Mouse (Mus musculus): ENCODE data around the gene Smad1.
"Not testable (repeated sequence)": the region's sequence is repeated elsewhere in the genome, so short reads cannot be mapped to it uniquely, and the experiment has no call there.

Smad1 gene

DNA sequence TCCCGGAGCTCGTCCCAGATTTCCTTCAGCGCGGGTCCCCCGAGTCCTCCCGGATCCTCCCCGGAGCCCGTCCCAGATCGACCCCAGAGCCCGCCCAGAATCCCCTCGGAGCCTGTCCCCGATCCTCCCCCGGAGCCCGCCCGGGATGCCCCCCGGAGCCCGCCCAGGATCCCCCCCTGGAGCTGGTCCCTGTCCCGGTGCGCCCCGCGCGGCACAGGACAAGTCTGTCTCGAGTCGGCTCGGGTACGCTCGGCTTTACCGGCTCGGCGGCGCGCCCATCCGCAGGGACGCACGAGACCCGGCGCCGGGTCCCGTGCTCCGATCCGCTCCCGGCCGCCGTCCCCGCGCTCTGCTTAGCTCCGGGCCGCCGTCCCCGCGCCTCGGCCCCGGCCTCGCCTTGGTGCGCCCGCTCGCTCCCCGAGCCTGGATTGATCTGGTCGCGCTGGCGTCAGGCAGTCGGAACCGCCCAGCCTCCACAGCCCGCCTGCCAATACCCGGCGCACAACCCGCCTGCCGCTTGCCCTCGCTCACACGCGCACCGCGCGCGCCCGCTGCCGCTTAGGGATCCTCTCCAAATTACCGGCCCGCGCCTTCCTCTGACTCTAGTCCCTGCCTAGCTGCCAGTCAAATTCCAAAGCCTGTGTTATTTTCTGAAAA, at the start of gene Smad1:
TSS of gene Smad1 (minus strand) at position 525 of the 657 bp plus-strand sequence.
- CTCF ChIA-PET = interaction anchor here in 3 of 4 experiments (0.6 to 0.8 kb wide), 5 partner anchors 12 to 500 kb away, joined by 3 to 8 read pairs (median 4); no protein-coding TSS in a partner anchor
- POLR2A ChIA-PET = interaction anchor here (0.5 to 2.3 kb wide), 26 partner anchors 10 to 1973 kb away, joined by 3 to 22 read pairs (median 4); partner anchors contain the start of genes Mmaa (in 2 of the 4) and Pou4f2 (in 1 of the 4)

DNA sequence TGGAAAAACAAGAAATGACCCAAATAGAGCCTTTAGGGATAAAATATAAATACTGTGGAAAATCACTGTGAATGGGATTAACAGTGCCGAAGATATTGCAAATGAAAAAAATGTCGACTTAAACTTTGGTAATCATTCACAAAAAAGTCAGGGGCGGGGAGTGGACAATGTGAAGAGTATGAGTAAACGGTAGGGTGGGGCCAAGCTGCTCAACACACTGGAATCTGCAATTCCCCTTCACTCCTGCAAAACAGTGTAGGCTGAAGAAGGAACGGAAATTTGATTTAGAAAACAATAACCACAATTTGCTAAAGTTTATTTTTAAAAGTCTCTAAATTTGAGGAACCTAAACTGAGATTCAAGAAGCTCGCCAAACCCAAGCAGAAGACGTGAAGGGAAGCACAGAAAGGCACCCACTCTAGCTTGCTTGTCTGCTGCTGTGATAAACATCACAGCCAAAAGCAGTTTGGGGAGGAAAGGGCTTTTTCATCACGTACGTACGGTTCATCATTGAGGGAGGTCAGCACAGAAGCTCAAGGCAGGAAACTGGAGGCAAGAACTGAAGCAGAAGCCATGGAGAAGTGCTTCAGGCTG, 48.0 kb upstream of the Smad1 start:
- POLR2A ChIA-PET = no interaction called here
- CTCF ChIA-PET = no interaction called here

DNA sequence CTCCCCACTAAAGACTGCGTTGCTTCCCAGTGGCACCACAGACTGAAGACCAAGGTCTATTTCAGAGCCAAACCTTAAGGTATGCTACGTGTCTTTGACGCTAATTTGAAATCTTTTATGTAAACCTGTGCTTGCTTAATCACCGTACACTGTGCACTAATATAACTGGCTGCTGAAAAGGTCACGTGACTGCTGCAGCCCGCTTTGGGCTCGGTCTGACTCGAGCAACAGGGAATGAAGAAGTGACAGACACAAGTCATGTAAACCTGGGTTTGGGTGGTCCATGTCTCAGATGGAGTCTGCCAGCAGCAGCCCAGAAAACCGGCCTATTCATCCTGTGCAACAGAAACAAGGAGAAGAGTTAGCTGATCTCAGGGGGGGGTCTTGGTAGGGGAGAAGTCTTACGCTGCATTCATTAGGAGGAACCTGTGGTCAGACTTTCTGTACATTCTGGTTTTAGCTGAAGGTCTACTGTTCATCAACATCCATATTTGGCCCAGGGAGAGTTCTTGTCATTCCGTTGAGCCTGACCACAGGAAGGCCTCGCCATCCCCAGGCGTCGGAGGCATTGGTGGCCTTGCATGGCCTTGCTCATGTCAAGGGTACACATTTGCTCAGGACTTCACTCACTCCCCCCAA, 44.3 kb upstream of the Smad1 start:
- POLR2A ChIA-PET = interaction anchor here in 2 of 4 experiments (0.6 to 1.2 kb wide), 2 partner anchors 36 to 44 kb away, joined by 3 to 4 read pairs; partner anchors contain the start of gene Smad1 (in 1 of the 2)

DNA sequence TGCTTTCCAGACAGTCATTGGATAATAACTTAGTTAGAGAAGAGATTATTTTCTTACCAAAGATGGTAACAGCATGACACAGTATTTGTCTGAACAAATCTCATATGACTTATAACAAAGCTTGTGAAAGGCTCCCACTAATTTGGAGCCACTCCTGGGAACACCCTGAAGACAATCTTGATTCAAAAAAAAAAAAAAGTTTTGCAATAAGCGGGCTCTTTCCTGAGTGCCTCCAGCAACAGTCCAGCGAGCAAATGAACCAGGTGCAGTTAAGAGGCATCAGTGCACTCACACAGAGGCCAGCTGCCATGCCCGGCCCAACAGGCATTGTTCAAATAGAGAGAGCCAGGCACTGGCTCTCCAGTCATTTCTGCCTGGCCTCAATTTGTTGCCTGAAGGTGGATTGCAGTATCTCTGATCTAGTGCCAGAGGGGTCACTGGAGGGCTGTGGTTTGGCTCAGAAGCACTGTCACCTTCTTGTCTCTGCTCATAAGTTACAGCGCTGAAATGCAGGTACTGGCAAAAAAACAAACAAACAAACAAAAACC, 34.7 kb upstream of the Smad1 start:
- CTCF ChIA-PET = no interaction called here
- POLR2A ChIA-PET = no interaction called here

More for the DNA sequence above, 44.3 kb upstream of the Smad1 start:
- CTCF ChIA-PET = interaction anchor here in 1 of 4 experiments (0.6 kb wide), 1 partner anchor 298 kb away, joined by 3 read pairs; no protein-coding TSS in a partner anchor

DNA sequence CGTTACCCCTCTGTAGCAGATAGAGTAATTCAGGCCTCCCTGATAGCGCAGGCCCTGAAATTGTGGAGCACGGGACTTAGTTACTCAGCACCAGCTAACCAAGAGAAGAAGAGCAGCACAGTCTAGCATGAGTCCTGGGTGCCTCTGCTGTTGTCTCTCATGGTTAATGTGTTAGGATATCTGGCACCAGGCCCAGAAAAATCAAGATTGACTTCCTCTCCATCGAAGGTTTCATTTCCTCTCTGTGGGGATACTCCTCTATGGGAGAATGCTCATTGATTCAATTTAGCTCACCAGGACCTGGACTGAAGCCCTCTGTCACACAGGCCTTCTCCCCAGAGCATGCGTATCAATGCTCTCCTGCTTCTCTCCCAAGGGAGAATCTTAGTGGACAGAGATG, 15.6 kb upstream of the Smad1 start:
- ChIA-PET POLR2A (no interaction called here), CTCF (interaction anchor here in 1 of 4 experiments (1.4 kb wide), 1 partner anchor 11 kb away, joined by 3 read pairs; no protein-coding TSS in a partner anchor)

DNA sequence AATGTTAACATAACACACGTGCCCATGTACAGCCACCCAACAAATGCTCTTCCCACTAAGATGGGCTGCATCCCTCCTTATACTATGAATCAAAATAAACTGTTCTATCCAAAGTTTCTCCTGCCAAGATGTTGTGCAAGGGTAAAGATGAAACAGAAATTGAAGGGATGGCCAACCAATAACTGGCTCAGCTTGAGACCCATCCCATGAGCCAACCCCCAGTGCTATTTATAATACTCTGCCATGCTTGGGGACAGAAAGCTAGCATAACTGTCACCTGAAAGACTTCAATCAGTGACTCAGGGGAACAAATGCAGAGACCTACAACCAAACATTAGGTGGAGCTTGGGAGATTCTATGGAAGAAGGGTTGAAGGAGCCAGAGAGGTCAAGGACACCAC, 11.2 kb upstream of the Smad1 start:
- ChIA-PET POLR2A (interaction anchor here in 1 of 4 experiments (0.9 kb wide), 1 partner anchor 12 kb away, joined by 3 read pairs; the partner anchor contains the start of gene Smad1), CTCF (interaction anchor here in 1 of 4 experiments (0.6 kb wide), 1 partner anchor 253 kb away, joined by 4 read pairs; no protein-coding TSS in a partner anchor)

DNA sequence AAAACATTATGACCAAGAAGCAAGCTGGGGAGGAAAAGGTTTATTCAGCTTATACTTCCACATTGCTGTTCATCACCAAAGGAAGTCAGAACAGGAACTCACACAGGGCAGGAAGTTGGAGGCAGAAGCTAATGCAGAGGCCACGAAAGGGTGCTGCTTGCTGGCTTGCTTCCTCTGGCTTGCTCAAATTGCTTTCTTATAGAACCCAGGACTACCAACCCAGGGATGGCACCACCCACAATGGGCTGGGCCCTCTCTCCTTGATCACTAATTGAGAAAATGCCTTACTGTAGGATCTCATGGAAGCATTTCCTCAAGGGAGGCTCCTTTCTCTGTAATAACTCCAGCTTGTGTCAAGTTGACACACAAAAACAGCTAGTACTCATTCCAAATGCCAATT, 8.0 kb upstream of the Smad1 start:
- CTCF ChIA-PET = interaction anchor here in 1 of 4 experiments (0.7 kb wide), 1 partner anchor 37 kb away, joined by 3 read pairs; no protein-coding TSS in a partner anchor
- POLR2A ChIA-PET = not testable (repeated sequence)

DNA sequence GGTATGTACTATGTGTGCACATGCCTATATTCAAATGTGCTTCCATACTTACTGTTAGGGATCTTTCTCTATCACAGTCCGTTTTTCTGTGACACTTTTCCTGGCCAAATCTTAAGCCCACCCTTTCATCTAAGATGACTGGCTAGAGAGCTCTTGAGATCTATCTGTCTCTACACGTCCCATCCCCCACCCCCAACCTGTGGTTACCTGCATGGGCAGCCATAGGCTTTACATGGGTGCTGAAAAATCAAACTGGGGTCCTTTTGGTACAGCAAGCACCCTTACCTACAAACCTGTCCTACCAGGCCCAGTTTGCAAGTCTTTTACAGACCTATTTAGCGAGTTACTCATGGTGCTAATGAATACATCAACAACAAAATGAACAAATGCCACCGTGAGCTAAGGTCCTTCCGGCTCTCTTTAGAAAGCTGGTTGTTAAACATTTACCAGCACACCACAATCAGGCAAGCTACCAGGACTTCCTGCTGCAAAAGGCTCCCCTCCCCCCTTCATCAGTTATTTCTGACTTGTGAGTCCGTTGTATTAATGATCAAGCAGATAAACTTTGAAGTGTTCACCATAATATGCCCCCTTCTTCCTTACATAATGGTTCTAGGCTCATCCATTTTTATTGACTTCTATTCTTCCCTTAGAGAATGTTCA, 5.7 kb upstream of the Smad1 start:
- CTCF ChIA-PET = interaction anchor here in 1 of 4 experiments (0.7 kb wide), 1 partner anchor 708 kb away, joined by 3 read pairs; no protein-coding TSS in a partner anchor
- POLR2A ChIA-PET = interaction anchor here in 1 of 4 experiments (0.6 to 0.7 kb wide), 3 partner anchors 54 to 327 kb away, joined by 3 to 4 read pairs (median 3); no protein-coding TSS in a partner anchor

DNA sequence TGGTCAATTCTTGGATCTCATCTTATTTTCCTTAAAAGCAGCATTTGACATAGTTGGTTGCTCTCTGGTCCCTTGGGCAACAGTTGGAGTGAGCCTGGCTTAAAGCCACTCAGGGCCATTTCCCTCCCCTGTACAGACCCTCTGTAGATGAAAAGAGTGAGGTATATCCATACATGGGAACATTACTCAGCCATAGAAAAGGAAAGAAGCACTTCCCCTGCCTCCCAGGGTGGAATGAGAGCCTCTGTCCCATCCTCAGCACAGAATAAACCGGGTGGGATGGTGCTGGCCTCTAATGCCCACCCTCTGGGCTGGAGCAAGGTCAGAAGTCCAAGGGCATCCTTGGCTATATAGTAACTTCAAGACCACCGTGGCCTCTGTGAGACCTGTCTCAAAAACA, 1.4 kb upstream of the Smad1 start:
- ChIA-PET POLR2A (no interaction called here), CTCF (no interaction called here)

DNA sequence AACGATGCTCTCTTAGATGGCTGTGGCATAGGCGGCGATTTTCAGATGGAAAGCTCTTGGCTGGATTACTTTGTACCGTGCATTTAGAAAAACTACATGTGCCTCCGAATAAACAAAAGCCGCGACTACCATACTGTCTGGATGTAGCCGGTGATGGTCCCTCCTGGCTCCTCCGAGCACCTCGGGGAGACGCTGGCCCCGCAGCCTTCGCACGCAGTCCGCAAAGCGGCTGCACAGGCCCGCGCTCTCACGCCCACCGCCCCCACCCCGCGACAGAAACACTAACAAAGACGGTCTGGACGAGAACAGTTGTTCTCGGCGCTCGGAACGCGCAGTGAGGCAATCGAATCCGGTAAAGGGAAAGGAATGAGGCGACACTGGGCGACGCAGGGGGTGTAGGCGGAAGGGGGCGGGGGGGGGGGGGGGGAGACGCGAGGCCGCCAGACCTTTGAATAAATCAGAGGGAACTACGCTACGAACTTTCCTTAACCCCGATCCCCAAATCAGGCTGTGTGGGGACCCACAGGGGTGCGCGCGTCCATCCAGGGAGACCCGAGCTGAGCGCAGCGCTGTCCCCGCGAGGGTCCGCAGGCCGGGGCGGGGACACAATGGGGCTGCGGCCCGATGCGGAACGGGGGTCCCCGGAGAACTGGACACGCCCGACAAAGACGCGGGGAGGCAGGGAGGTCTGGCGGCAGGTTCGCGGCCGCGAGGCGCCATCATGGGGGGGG, 902 bp downstream of the Smad1 start:
- ChIA-PET CTCF (interaction anchor here in 3 of 4 experiments (0.6 to 0.8 kb wide), 4 partner anchors 11 to 499 kb away, joined by 3 to 7 read pairs (median 4); no protein-coding TSS in a partner anchor), POLR2A (interaction anchor here (0.6 to 2.3 kb wide), 24 partner anchors 9 to 1167 kb away, joined by 3 to 22 read pairs (median 4); partner anchors contain the start of genes Mmaa (in 2 of the 4) and Pou4f2 (in 1 of the 4))

DNA sequence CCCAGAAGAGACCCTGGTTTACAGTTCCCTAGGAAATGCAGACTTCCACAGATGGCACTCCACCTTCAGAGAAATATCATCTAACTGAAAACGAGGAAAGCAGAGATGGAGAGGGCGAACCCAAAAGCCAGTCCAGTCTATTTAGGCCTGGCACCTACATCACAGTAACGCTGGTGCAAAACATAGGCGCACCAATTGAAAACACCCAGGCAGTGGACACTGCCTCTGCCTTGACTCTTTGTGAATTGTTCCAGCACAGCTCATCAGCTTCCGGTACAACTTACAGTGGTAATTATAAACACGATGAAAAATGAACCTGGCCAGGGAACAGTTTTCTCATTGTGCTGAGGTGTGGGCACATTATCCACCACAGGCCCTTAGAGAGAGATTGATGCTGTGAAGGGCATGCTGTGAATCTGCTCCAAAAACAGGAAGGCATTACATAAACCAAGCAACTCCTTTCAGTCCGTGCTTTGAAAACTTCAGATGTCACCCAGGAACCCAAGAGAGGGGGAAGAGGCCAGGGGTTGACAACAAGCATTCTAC, 1.5 kb downstream of the Smad1 start:
- CTCF ChIA-PET = no interaction called here
- POLR2A ChIA-PET = interaction anchor here in 1 of 4 experiments (0.5 to 2.3 kb wide), 5 partner anchors 11 to 249 kb away, joined by 3 to 22 read pairs (median 3); no protein-coding TSS in a partner anchor

DNA sequence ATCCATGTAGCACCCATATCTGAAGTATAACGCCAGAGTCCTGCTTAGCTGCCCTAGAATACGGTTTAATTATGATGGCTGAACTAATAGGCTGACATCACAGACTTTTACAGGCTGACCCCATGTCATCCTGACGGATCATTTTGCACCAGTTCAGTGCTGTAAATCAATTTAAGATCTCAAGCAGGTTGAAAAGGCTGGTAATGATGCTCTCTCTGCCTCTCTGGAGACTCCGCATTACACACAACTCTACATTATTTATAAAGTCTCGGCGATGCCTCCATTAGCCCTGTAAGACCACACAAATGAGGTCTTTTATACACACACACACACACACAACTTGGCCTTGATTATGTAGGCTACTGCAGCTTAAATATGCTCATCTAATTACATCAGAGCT, 2.4 kb downstream of the Smad1 start:
- CTCF ChIA-PET = interaction anchor here in 1 of 4 experiments (0.6 kb wide), 1 partner anchor 190 kb away, joined by 3 read pairs; no protein-coding TSS in a partner anchor
- POLR2A ChIA-PET = interaction anchor here in 2 of 4 experiments (0.5 to 1.7 kb wide), 4 partner anchors 9 to 865 kb away, joined by 3 to 6 read pairs (median 4); no protein-coding TSS in a partner anchor

DNA sequence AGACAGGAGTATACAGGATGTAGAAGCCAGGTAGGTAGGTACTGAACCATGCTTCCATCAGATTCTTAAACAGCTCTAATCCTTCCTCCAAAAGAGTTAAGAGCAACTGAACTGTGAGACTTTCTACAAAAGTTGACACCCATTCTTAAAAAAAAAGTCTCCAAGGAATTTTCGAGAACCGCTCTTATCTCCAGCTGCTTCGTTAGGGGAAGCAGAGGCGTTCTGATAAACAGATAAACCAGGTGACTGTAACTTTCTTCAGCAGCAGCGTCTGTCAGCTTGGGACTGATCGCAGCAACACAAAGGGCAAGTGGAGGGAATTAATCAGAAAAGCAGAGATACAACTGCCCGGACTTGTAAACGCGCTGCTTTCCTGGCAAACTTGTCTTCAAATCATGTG, 5.3 kb downstream of the Smad1 start:
- CTCF ChIA-PET = no interaction called here
- POLR2A ChIA-PET = interaction anchor here in 1 of 4 experiments (0.8 to 1.7 kb wide), 3 partner anchors 9 to 22 kb away, joined by 3 to 4 read pairs (median 4); no protein-coding TSS in a partner anchor

DNA sequence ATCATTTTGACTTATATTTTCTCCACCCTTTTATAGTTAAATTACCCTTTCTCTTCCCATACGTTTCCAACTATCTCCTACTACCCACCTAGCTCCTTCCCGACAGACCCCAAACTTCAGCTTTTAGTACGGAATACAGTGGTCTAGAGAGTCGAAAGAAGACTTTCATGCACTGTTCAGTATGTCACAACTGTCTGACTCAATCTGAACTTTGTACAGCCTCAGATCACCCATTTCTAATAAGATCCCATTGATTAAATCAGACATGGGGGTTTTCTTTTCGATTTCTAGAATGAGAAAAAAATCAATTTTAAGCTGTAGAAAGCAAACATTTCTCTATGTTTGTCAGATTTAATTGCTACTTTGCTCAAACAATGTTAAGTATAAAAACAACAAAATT, 6.1 kb downstream of the Smad1 start:
- ChIA-PET CTCF (no interaction called here), POLR2A (interaction anchor here in 1 of 4 experiments (0.8 to 1.7 kb wide), 2 partner anchors 8 to 21 kb away, joined by 4 read pairs; no protein-coding TSS in a partner anchor)

DNA sequence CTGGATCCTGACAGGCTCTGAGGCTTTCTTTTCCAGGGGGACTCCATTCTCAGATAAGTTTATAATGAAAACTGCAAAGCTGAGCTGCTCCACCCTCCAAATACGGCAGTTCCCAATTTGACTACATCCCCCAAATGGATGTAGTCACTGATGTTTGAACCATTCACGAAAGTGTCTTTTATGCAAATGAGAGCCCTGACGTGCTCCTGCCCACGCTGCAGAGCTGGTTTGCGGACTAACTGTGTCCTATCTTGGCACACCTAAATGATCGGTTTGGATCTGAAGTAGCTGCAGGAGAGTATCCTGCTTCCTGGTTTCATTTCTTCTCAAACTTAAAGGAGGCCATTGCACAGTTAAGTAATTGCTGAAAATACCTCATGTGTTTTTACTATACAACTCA, 6.7 kb downstream of the Smad1 start:
- ChIA-PET POLR2A (interaction anchor here in 1 of 4 experiments (1.7 kb wide), 1 partner anchor 20 kb away, joined by 4 read pairs; no protein-coding TSS in a partner anchor), CTCF (no interaction called here)

DNA sequence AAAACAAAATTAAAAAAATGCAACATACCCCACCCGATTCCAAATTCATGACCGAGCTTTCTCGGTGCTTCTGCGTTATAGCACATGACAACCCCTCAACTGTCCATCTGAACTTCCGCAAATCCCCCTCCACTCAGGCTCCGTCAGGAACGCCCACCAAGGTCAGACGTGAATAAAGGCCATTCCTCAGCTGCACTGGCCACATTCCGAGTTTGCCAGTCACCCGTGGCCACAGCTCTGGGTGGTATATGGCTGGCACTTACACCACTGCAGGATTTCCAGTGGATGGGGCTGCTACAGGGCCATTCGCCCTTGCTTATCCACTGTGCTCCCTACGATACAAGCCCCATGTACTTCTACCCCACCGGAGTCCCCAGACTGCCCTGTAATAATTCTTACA, 7.9 kb downstream of the Smad1 start:
- POLR2A ChIA-PET = no interaction called here
- CTCF ChIA-PET = no interaction called here

DNA sequence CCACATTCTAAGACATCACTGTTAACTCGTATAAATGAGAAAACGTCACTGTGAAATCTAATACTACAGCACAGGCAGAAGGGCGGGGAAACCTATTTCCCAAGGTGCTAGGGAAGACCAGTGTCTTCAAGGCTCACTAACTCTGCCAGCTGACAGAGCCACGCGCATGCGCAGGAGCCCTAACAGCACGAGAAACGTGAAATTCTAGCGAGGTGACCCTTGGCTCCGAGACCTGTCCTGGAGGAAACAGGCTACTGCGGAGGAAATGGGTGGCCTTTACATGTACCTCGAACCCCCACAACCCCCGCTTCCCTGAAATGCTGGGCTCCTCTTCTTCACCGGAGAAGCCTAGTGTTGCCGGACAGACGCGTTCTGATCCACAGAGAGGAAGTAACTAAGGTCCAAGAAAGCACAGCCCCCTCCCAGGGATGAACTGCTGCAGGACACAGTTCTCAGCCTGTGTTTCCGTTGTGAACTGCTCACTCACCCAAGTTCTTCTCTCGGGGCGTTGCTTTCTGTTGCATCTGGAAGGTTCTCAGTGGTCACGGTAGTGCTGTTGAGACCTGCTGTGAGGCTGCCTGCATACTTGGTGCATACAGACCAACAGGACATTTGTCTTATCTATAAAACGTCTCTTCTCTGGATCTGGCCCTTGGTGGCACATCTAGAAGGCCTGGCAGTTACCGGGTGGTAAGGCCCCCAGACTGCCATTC, 10.1 kb downstream of the Smad1 start:
- POLR2A ChIA-PET = interaction anchor here (0.5 to 3.3 kb wide), 8 partner anchors 10 to 755 kb away, joined by 3 to 22 read pairs (median 4); partner anchors contain the start of gene Smad1 (in 3 of the 4)
- CTCF ChIA-PET = no interaction called here
